Mouse (Mus musculus) liver (tissue): ENCODE results near the gene Os9.
"Not testable (repeated sequence)": the region's sequence is repeated elsewhere in the genome, so short reads cannot be mapped to it uniquely, and the experiment has no call there.

Source experiments
- DNase-seq: peaks from one replicate; pipeline ENCODE4 v3.0.0-alpha.2; 2020; ENCODE audit warnings: mixed read lengths

Gene Os9

DNA sequence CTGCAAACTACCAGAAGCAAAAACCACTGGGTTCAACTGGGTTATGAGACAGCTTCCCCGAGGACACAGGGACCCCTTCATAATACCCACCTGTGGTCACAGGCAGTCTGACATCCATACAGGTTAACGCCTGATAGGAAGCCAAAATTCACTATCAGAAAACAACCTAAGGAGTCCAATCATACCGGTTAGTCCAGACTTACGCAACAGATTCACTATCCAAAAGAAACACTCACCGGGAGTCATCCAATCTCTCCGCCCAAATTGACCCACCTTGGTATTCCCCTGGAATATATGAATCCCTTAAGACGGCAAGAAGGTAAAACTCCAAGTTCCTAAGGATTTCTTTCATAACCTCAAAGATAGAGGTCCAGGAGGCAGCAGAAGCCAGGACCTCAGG is 23.6 kb upstream of the Os9 start:
- no peak for DNase-seq

DNA sequence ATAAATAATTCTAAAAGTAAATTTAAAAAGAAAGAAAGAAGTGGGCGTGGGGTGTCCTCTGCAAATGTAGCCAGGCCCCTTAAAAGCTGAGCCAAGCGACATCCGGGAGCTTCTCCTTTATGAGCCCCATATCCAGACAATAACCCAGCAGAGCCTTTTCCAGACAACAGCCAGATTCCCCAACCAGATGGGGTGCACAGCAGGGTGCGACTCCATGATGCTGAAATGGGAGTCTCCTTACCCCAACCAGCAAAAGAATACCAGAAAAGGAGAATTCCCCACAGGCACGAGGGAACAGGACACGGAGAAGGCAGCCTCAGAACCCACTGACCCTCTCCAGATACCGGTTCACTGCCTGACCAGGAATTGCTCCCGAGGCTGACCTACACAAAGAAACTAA is 22.3 kb upstream of the Os9 start:
- no peak for DNase-seq

DNA sequence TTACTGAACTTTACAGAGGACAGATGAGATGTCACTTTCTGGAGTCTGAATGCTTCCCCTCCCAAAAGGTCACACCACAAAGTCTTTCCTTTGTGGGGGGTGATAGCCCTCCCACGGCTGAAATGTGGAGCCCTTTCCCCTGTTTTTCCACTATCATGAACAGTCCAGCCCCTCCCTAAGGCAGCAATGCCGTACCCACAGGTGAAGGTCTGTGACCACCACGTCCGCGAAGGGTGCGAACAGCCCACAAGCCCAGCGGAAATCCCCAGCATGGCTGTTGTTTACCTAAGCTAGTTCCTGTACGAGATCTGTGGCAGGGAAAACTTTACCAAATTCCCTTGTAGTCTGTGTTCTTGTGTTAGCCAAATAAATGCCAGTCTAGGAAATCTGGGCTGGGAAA is 20.6 kb upstream of the Os9 start:
- DNase-seq: no peak

DNA sequence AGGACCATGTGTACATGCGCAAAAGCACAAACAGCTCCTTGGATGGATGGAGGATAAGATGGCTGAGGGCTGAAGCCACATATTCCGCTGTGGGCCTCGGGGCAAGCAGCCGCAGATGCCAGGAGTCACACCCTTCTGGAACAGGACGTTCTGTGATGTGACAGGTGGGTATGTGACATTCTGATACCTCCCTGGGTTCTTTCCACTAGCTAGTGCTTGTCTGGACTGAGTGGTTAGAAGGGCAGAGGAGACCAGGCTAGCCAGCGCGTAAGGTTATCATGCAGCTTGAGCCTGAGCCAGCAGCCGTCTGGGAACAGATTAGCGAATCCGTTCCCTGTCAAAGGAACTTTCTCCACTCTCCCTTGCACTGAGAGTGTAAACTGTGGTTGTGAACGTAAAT is 20.0 kb upstream of the Os9 start:
- DNase-seq: no peak

GRCm38 (mm10) chr10:127138328-127139141 is 17.6 kb upstream of the Os9 start:
- DNase-seq: no peak

DNA sequence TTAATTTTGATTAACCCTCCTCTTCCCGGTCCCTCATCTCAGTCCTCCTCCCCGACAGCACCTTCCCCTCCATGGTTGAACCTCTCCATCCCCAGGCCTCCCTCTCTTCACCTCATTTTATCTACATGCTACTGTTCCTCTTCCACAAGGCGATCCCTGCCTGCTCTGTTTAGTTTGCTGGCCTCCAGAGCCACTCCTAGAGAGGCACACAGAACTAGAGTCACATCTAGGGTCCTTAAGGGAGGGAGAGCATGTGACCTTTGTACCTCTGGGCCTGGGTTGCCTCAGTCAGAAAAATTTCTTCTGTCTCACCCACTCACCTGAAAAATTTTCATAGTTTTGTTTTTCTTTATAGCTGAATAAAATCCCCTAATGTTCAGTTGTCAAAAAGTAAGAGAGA is 17.0 kb upstream of the Os9 start:
- DNase-seq: no peak

DNA sequence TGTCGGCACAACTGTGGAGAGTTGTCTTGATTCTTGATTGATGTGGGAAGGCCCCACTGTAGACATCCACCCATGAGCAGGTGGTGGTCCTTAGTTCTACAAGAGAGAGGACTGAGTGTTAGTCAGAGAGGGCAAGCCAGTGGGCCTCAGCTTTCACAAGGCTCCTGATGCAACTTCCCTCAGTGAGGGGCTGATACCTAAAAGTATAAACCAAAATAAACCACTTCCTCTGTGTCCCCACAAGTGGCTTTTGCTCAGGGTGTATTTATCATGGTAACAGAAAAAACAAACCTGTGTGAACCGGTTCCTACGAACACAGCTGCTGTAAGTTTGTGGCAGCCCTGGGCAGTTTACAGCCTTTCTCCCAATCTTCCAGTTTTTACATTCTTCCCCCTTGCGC is 15.6 kb upstream of the Os9 start:
- DNase-seq: no peak

DNA sequence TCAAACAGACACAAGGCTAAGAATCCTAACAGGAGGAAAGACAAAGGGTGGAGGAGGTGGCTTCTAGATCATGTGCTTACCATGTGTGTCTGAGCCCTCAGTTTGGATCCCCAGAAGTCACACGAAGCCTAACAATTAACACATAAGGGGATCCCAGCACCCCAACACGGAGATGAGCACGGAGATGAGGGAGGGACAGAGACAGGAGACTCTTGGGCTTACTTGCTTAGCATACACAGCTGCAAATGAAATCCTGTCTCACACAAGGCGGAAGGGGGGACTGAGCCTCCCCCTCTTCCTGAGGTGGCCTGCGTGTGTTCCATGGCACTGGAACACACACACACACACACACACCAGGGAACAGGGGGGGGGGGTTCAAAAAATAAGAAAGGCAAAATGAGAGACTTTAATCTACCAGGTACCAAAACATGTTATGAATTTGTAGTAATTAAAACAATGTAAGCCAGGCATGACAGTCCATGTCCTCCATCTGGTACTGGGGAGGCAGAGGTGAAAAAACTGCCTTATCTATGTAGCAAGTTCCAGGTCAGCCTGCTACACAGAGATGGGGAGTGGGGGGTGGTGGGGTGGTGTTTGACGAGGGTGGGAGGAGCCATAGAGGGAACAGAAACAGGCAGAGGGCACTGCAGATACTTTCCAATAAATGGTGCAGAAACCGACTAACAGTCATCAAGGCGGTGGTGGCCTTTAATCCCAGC is 14.3 kb upstream of the Os9 start:
- DNase-seq: peak; percentile 79

DNA sequence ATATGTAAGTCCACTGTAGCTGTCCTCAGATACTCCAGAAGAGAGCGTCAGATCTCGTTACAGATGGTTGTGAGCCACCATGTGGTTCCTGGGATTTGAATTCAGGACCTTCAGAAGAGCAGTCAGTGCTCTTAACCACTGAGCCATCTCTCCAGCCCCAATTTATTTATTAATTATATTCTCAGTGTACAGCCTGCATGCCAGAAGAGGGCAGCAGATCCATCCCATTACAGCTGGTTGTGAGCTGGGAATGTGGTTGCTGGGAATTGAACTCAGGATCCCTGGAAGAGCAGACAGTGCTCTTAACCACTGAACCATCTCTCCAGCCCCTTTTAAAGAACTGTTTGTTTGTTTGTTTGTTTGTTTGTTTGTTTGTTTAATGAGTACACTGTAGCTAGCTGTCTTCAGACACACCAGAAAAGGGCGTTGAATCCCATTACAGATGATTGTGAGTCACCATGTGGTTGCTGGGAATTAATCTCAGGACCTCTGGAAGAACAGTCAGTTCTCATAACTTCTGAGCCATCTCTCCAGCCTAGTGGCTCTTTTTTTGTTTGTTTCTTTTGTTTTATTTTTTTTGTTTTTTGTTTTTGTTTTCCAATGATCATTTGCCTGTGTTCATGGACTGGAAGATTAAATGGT is 13.6 kb upstream of the Os9 start:
- not testable (repeated sequence) for DNase-seq

DNA sequence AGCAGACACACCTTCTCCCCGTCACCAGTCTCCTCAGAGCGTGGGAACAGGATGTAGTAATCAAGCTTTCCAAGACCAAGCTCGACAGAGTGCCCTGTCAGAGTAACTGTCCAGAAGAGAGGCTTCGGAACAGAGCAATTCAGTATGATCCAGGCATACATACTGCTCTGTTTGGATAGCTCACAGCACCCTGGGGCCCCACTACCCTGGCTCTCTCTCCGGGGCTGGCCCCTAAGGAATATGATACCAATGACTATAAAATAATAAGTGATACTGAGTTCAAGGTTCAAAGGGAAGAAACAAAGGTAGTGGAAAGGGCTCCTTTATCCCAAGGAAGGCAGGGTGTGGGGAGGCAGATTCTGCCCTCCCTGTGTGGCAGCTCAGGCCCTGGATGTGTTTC is 11.5 kb upstream of the Os9 start:
- DNase-seq: no peak

GRCm38 (mm10) chr10:127129431-127129830 is 8.5 kb upstream of the Os9 start:
- no peak for DNase-seq

- DNase-seq: no peak
Observed at GRCm38 (mm10) chr10:127127711-127128279, 6.9 kb upstream of the Os9 start.

GRCm38 (mm10) chr10:127126579-127126978 is 5.6 kb upstream of the Os9 start:
- DNase-seq: peak; percentile 18

DNA sequence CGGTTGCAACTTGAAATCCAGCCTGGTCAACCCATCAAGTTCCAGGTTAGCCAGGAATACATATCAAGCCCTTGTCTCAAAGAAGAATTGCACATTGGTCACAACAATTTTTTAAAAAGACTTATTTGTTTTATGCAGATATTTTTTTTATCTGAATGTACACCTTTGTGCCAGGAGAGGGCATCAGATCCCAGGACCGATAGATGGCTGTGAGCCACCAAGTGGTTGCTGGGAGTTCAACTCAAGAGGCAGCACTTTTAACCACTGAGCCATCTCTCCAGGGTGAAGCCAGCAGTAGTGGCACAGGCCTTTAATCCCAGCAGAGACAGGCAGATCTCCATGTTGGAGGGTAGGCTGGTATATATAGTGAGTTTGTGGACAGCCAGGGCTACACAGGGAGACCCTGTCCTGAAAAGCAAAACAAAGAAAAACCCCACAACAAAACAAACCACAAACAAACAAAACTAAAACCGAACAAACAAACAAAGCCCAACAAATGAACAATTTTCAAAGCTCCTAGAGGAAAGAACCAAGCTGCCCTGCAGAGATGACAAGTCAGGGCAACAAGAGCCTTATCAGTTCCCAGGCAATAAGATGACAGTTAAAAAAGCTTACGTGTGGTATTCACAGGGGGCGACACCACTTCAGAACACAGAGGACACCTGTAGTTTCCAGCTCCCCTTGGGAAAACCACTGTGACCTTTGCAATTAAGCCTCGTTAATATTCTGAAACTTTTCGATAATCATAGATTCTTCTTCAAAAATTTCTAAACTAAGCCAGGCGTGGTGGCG is 4.5 kb upstream of the Os9 start:
- peak; percentile 41 for DNase-seq

- peak; percentile 82 for DNase-seq
Observed at GRCm38 (mm10) chr10:127123436-127123805, 2.5 kb upstream of the Os9 start.

DNA sequence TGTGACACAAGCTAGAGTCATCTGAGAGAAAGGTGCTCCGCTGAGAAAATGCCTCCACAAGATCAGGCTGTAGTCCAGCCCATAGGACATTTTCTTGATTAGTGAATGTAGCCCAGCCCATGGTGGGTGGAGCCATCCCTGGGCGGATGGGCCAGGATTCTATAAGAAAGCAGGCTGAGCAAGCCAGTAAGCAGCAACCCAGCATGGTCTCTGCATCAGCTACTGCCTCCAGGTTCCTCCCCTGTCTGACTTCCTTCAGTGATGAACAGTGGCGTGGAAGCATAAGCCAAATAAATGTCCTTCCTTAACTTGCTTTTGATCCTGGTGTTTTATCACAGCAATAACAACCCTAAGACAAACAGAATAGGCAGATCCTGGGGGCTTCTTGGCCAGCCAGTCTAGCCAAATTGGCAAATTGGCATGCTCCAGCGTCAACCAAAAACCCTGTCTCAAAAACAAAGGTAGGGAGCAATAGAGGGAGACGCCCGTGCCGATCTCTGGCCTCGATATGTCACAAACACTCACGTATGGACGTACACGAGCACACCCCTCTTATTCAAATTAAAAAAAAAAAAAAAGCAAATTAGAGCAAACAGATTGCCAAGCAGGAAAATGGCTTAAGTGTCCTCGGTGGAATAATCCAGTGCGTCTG is 2.0 kb upstream of the Os9 start:
- peak; percentile 90 for DNase-seq

DNA sequence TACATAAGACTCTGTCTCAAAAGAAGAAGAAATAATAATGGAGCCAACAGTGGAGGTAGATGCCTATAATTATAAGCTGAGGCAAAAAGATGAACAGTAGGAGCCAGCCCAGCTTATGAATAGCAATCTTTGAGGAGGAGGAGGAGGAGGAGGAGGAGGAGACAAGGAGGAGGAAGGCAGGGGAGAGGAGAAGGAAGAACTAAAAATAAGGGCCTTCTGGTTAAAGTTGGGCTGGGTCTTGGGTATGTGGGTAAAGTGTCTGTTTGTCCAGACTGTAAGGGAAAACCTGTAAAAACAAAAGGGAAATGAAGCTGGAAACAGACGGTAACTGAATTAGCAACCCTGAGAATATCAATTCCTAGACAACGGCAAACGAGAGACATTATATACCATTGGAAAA is 1.1 kb upstream of the Os9 start:
- no peak for DNase-seq

DNA sequence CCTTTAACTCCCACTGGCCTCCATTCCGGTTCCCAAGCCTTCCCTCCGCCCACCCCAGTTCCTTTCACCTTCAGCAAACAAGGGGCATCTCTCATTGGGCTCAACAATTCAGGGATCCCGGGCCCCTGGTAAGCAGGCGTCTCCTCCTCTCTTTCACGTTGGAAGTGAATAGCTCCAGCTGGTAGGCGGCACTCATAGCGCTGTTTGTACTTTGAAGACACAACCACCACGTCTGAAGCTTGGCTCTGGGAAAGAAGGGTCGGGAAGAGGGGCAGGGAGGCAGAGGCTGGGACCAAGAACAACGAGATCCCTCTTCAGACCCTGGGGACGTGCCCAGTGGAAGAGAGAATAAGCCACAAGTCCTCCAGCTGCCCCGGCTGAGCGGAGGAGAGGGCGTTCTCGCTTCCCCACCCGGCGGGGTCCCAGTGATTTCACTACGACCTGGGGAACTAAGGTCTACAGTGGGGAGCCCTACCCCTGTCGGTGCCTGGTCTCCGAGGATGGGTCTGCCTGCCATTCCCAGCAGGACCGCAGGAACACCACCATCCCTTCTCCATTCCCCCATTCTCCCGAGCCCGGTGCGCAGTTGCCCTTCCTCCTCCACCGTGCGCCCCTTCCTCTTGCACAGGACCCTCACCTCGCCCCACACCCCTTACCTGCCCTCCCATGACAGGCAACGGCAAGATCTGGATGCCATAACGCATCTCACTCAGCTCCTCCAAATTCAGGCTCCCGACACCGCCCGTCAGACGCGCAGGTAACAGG is 448 bp downstream of the Os9 start:
- no peak for DNase-seq

GRCm38 (mm10) chr10:127119229-127119628 is 1.7 kb downstream of the Os9 start:
- no peak for DNase-seq

- no peak for DNase-seq
Observed at GRCm38 (mm10) chr10:127118470-127118869, 2.5 kb downstream of the Os9 start.

- no peak for DNase-seq
Observed at GRCm38 (mm10) chr10:127115068-127115467, 5.9 kb downstream of the Os9 start.

GRCm38 (mm10) chr10:127114408-127114807 is 6.5 kb downstream of the Os9 start:
- no peak for DNase-seq
